Mouse (Mus musculus) thymus, adult 2 months (tissue): ENCODE data around the gene Nagpa.

Experiments used
- CTCF ChIP-seq: fragments of 200-500 bp; IDR thresholded peaks from 2 replicates; pipeline ENCODE4 v1.5.1; 2012; ENCODE audit warnings: mild to moderate bottlenecking, control low read depth, low read length, moderate library complexity, borderline replicate concordance; ENCODE audit not compliant: control insufficient read depth, poor library complexity, insufficient read depth; ENCODE audit errors: extremely low read depth
- POLR2A ChIP-seq: fragments of 200-500 bp; IDR thresholded peaks from 2 replicates; pipeline ENCODE4 v1.6.1; 2012; ENCODE audit warnings: mild to moderate bottlenecking, low read length, control low read depth, moderate library complexity; ENCODE audit not compliant: control insufficient read depth, poor library complexity, insufficient read depth; ENCODE audit errors: extremely low read depth

DNA sequence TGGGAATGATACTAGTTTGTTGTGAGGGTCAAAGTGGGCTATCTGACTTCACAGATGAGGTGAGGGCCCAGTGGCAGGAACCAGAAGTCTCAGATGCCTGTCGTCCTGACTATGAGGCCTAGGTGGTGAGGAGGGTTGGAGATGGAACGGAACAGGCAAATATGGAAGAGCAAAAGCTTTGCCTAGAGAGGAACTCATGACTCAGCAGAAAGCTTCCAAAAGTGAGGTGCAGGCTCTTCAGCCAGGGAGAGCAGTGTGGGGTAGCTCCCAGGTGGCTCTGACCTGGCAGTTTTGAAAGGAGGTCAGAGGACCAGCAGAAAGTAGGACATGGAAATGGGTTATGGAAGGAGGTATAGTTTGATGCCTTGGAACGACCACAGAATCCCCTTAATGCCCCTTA is 47.1 kb upstream of the Nagpa start:
- no peak for TF ChIP-seq POLR2A
- TF ChIP-seq CTCF = no peak
